Mouse (Mus musculus) MEL (cell line): ENCODE results near the gene Bmper. TPM values are rescaled to one million over a fixed set of nuclear protein-coding genes. Genes with fewer than 3 reads are reported as not detected.

Experiments
- DNase-seq: peaks from one replicate; pipeline ENCODE4 v3.0.0; 2011; ENCODE audit warnings: low read depth, low spot score
- H3K27ac ChIP-seq: 2 replicates; pipeline ENCODE4 v1.5.1; 2012; ENCODE audit warnings: low read depth, mild to moderate bottlenecking, control low read depth, low read length, moderate library complexity; ENCODE audit not compliant: control insufficient read depth
- H3K27me3 ChIP-seq, 2 experiments: fragments of 150-350 bp in 1 of 2; sonication (generic) in 1 of 2; 2 replicates each; pipeline ENCODE4 v1.6.1; 2012; ENCODE audit warnings: low read length in 2 of 2, mild to moderate bottlenecking in 2 of 2, improper control_type of control experiment in 1 of 2, moderate library complexity in 1 of 2; ENCODE audit not compliant: insufficient read depth in 2 of 2, control insufficient read depth in 1 of 2
- H3K36me3 ChIP-seq, 2 experiments: 2 replicates each; pipeline ENCODE4 v1.6.1; 2012 to 2014; ENCODE audit warnings: low read length in 2 of 2, improper control_type of control experiment in 1 of 2, inconsistent platforms in 1 of 2, mild to moderate bottlenecking in 1 of 2; ENCODE audit not compliant: insufficient read depth in 2 of 2, control insufficient read depth in 1 of 2
- H3K4me1 ChIP-seq, 2 experiments: fragments of 150-350 bp in 1 of 2; sonication (generic) in 1 of 2; 2 replicates each; pipeline ENCODE4 v1.6.1; 2012; ENCODE audit warnings: low read length in 2 of 2, improper control_type of control experiment in 1 of 2, mild to moderate bottlenecking in 1 of 2; ENCODE audit not compliant: insufficient read depth in 2 of 2, control insufficient read depth in 1 of 2
- H3K4me3 ChIP-seq, 2 experiments: fragments of 150-350 bp in 1 of 2; sonication (generic) in 1 of 2; 2 replicates each; pipeline ENCODE4 v1.5.1; 2012; ENCODE audit warnings: low read depth in 2 of 2, low read length in 2 of 2, mild to moderate bottlenecking in 2 of 2, moderate library complexity in 2 of 2, control low read depth in 1 of 2, improper control_type of control experiment in 1 of 2; ENCODE audit not compliant: control insufficient read depth in 1 of 2, insufficient read depth in 1 of 2
- H3K79me2 ChIP-seq: 2 replicates; pipeline ENCODE4 v1.6.1; 2012; ENCODE audit warnings: mild to moderate bottlenecking, low read length, moderate library complexity; ENCODE audit not compliant: control insufficient read depth, poor library complexity, insufficient read depth
- H3K9ac ChIP-seq: 2 replicates; pipeline ENCODE4 v1.6.1; 2012; ENCODE audit warnings: low read depth, mild to moderate bottlenecking, control low read depth, low read length, moderate library complexity; ENCODE audit not compliant: control insufficient read depth, poor library complexity, severe bottlenecking
- H3K9me3 ChIP-seq: fragments of 150-350 bp; sonication (generic); replicated peaks from 2 replicates; pipeline ENCODE4 v1.6.1; 2012; ENCODE audit warnings: mild to moderate bottlenecking, low read length, improper control_type of control experiment, moderate library complexity; ENCODE audit not compliant: insufficient read depth
- BHLHE40 ChIP-seq: IDR thresholded peaks from 2 replicates; pipeline ENCODE4 v1.6.1; 2012; ENCODE audit warnings: low read depth, mild to moderate bottlenecking, inconsistent platforms, low read length, improper control_type of control experiment, borderline replicate concordance
- CHD1 ChIP-seq: IDR thresholded peaks from 2 replicates; pipeline ENCODE4 v1.6.1; 2012; ENCODE audit warnings: low read depth, mild to moderate bottlenecking, inconsistent platforms, low read length, improper control_type of control experiment
- CHD2 ChIP-seq: IDR thresholded peaks from 2 replicates; pipeline ENCODE4 v1.6.1; 2011; ENCODE audit warnings: low read length, improper control_type of control experiment
- E2F4 ChIP-seq: IDR thresholded peaks from 2 replicates; pipeline ENCODE4 v1.6.1; 2011; ENCODE audit warnings: low read depth, low read length, improper control_type of control experiment, borderline replicate concordance
- EP300 ChIP-seq, 2 experiments: IDR thresholded peaks; 2 replicates each; pipeline ENCODE4 v1.6.1; 2011; ENCODE audit warnings: improper control_type of control experiment in 2 of 2, low read length in 2 of 2, low read depth in 1 of 2, mild to moderate bottlenecking in 1 of 2
- GABPA ChIP-seq: IDR thresholded peaks from 2 replicates; pipeline ENCODE4 v1.6.1; 2012; ENCODE audit warnings: low read depth, mild to moderate bottlenecking, inconsistent platforms, low read length, improper control_type of control experiment, moderate library complexity
- GATA1 ChIP-seq: IDR thresholded peaks from 2 replicates; pipeline ENCODE4 v1.6.1; 2011; ENCODE audit warnings: low read depth, low read length, improper control_type of control experiment
- KAT2A ChIP-seq: conservative IDR thresholded peaks from 2 replicates; pipeline ENCODE4 v1.6.1; 2012; ENCODE audit warnings: low read depth, low read length, improper control_type of control experiment, inconsistent platforms
- MAFK ChIP-seq: IDR thresholded peaks from 2 replicates; pipeline ENCODE4 v1.6.1; 2011; ENCODE audit warnings: low read depth, mild to moderate bottlenecking, low read length, improper control_type of control experiment, borderline replicate concordance
- MAX ChIP-seq: IDR thresholded peaks from 2 replicates; pipeline ENCODE4 v1.6.1; 2011; ENCODE audit warnings: low read length, improper control_type of control experiment
- MAZ ChIP-seq: IDR thresholded peaks from 2 replicates; pipeline ENCODE4 v1.6.1; 2012; ENCODE audit warnings: low read depth, mild to moderate bottlenecking, inconsistent platforms, low read length, improper control_type of control experiment
- MEF2A ChIP-seq: IDR thresholded peaks from 2 replicates; pipeline ENCODE4 v1.6.1; 2014; ENCODE audit warnings: low read depth, mild to moderate bottlenecking, inconsistent platforms, low read length, improper control_type of control experiment; ENCODE audit not compliant: poor library complexity, insufficient replicate concordance, severe bottlenecking; ENCODE audit errors: extremely low read depth
- MXI1 ChIP-seq: IDR thresholded peaks from 2 replicates; pipeline ENCODE4 v1.6.1; 2011; ENCODE audit warnings: mild to moderate bottlenecking, low read depth, low read length, improper control_type of control experiment
- NELFE ChIP-seq: IDR thresholded peaks from 2 replicates; pipeline ENCODE4 v1.6.1; 2011; ENCODE audit warnings: low read depth, low read length, improper control_type of control experiment
- NRF1 ChIP-seq: IDR thresholded peaks from 2 replicates; pipeline ENCODE4 v1.6.1; 2014; ENCODE audit warnings: low read depth, mild to moderate bottlenecking, inconsistent platforms, low read length, improper control_type of control experiment, moderate library complexity; ENCODE audit not compliant: poor library complexity, insufficient read depth, severe bottlenecking
- POLR2A ChIP-seq, 2 experiments: IDR thresholded peaks; 2 replicates each; pipeline ENCODE4 v1.6.1; 2011 to 2012; ENCODE audit warnings: low read length in 2 of 2, mild to moderate bottlenecking in 2 of 2, control low read depth in 1 of 2, improper control_type of control experiment in 1 of 2, low read depth in 1 of 2, moderate library complexity in 1 of 2; ENCODE audit not compliant: control insufficient read depth in 1 of 2, insufficient read depth in 1 of 2, poor library complexity in 1 of 2
- POLR2AphosphoS2 ChIP-seq: IDR thresholded peaks from 2 replicates; pipeline ENCODE4 v1.6.1; 2011; ENCODE audit warnings: low read length, improper control_type of control experiment
- SIN3A ChIP-seq: IDR thresholded peaks from 2 replicates; pipeline ENCODE4 v1.6.1; 2012; ENCODE audit warnings: low read length, improper control_type of control experiment, inconsistent platforms
- TBP ChIP-seq: IDR thresholded peaks from 2 replicates; pipeline ENCODE4 v1.8.0; 2011; ENCODE audit warnings: low read depth, low read length, improper control_type of control experiment
- TCF12 ChIP-seq: IDR thresholded peaks from 2 replicates; pipeline ENCODE4 v1.6.1; 2014; ENCODE audit warnings: low read depth, mild to moderate bottlenecking, inconsistent platforms, low read length, improper control_type of control experiment, moderate library complexity
- USF1 ChIP-seq: IDR thresholded peaks from 2 replicates; pipeline ENCODE4 v1.6.1; 2014; ENCODE audit warnings: low read depth, mild to moderate bottlenecking, inconsistent platforms, low read length, improper control_type of control experiment, moderate library complexity
- ZKSCAN1 ChIP-seq: IDR thresholded peaks from 2 replicates; pipeline ENCODE4 v1.6.1; 2012; ENCODE audit warnings: low read depth, mild to moderate bottlenecking, inconsistent platforms, low read length, improper control_type of control experiment, moderate library complexity
- ZMIZ1 ChIP-seq: IDR thresholded peaks from 2 replicates; pipeline ENCODE4 v1.6.1; 2012; ENCODE audit warnings: low read depth, mild to moderate bottlenecking, inconsistent platforms, low read length, improper control_type of control experiment, moderate library complexity
- ZNF384 ChIP-seq: IDR thresholded peaks from 2 replicates; pipeline ENCODE4 v1.6.1; 2012; ENCODE audit warnings: low read depth, mild to moderate bottlenecking, inconsistent platforms, low read length, improper control_type of control experiment
- polyA plus RNA-seq, 2 experiments: library from polyadenylated mRNA; stranded (reverse) in 1 of 2; unstranded in 1 of 2; fragments of >175 nt in 1 of 2; fragments of >200 nt in 1 of 2; gene quantifications; 2 replicates each; pipeline versions ENCODE4 v1.2.1 to v1.2.4; 2012; ENCODE audit warnings: low replicate concordance in 2 of 2, low read depth in 1 of 2; ENCODE audit not compliant: insufficient read length in 2 of 2, insufficient read depth in 1 of 2, missing spikeins in 1 of 2
- total RNA-seq: library from RNA; depleted of rRNA; stranded (reverse); fragments of 300-350 nt; gene quantifications from 2 replicates; pipeline ENCODE4 v1.2.3, GENCODE M21; 2012

Gene Bmper
- total and polyA plus RNA-seq, 3 experiments, result not detected

DNA sequence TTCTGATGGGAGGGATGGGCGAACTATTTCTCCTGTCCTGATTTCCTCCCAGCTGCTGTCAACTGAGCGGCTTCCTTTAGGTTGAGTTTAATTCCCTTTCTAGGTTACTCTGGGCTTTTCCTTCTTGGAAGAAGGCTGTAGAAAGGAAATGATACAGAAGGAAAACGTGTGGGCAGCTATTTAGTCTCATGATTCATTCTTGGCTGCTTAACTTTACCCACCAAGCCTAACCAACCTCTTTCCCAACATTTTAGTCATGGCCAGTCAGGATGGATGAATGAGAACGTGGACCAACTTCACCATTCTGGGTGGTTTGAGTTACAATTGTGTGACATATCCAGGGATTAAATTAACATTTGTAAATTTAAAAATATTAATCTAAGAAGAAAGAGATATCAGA, 263.0 kb downstream of the Bmper start:
- no peak overlapping the region for H3K4me3 ChIP-seq
- DNase-seq, result no peak
- no peaks in the 10 kb centered on the region for H3K27me3 ChIP-seq
- no peaks in the 10 kb centered on the region for H3K36me3 ChIP-seq
- H3K9ac ChIP-seq, result no peak overlapping the region
- H3K79me2 ChIP-seq, result no peaks in the 10 kb centered on the region
- H3K4me1 ChIP-seq, result no peaks in the 10 kb centered on the region
- H3K9me3 ChIP-seq, result no peaks in the 10 kb centered on the region; the same call in 1 of the 2 replicates
- no peak for TF ChIP-seq KAT2A
- TF ChIP-seq GATA1, result no peak
- no peak for TF ChIP-seq BHLHE40
- TF ChIP-seq GABPA, result no peak
- no peak for TF ChIP-seq NRF1
- no peak for TF ChIP-seq POLR2AphosphoS2
- TF ChIP-seq TCF12, result no peak
- TF ChIP-seq POLR2A (IDR thresholded peaks at IDR 0.05; ENCODE audit: control insufficient read depth in 1 of 2, insufficient read depth in 1 of 2, low read depth in 1 of 2, low read length in 2 of 2, poor library complexity in 1 of 2), result no peak
- TF ChIP-seq MAX, result no peak
- TF ChIP-seq CHD1, result no peak
- TF ChIP-seq E2F4, result no peak
- no peak for TF ChIP-seq EP300 (IDR thresholded peaks at IDR 0.05; ENCODE audit: low read depth in 1 of 2, low read length in 2 of 2)
- no peak for TF ChIP-seq CHD2
- no peak overlapping the region for H3K27ac ChIP-seq

DNA sequence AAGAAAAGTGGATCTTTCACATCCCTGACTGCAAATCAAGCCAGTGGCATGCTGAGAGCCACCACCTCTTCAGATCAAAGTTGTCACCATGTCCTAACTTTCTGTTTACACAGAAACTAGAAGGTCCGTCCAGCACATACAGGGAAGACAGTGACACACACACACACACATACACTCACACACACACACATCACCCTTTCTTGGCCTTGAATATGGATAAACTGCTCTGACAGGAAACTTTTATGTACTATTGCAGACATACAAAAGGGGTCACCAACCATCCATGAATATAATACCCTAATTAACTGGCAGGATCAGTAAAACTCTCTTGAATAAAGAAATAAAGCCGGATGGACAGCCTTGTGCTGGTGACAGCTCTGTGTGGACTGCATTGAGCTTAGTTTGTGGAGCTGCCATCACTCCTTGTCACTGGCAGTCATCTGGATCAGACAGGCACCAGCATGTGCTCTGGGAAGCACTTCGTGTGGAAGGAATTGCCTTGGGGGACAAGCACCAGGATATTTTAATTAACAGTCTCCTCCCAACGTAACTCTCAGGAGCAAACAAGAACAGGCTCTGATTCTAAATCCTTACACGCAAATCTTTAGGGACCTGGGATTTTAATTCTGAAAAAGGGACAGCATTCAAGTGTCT, 264.0 kb downstream of the Bmper start:
- DNase-seq, result no peak
- no peaks in the 10 kb centered on the region; the same call in 1 of the 2 replicates for H3K9me3 ChIP-seq

More for the DNA sequence above, 264.0 kb downstream of the Bmper start:
- Histone ChIP-seq H3K4me1 (no peaks in the 10 kb centered on the region), H3K9ac (no peak overlapping the region), H3K36me3 (no peaks in the 10 kb centered on the region), H3K27me3 (no peaks in the 10 kb centered on the region), H3K4me3 (no peak overlapping the region), H3K27ac (no peak overlapping the region), H3K79me2 (no peaks in the 10 kb centered on the region)
- TF ChIP-seq TCF12, result no peak
- no peak for TF ChIP-seq MXI1
- no peak for TF ChIP-seq MAX
- TF ChIP-seq GATA1, result no peak
- no peak for TF ChIP-seq NELFE
- TF ChIP-seq TBP, result no peak
- no peak for TF ChIP-seq USF1
- no peak for TF ChIP-seq MAFK
- no peak for TF ChIP-seq ZMIZ1
- no peak for TF ChIP-seq MAZ
- TF ChIP-seq MEF2A, result no peak
- TF ChIP-seq SIN3A, result no peak
- no peak for TF ChIP-seq ZNF384
- TF ChIP-seq ZKSCAN1, result no peak
